Mouse (Mus musculus) limb, embryonic 13.5 days (tissue): ENCODE measurements around the gene Dlg2. TPM values are rescaled to one million over a fixed set of nuclear protein-coding genes. Genes with fewer than 3 reads are reported as not detected.

Experiments
- ATAC-seq: fragments of 200-750 bp; cut with Nextera tagmentation; 2 replicates; pipeline ENCODE4 v1.8.0; 2017; ENCODE audit warnings: low read depth, moderate number of reproducible peaks, moderate TSS enrichment; ENCODE audit not compliant: low FRiP score
- H3K27ac ChIP-seq: fragments of 300-500 bp; sonication (generic); 2 replicates; pipeline ENCODE4 v1.5.1; 2015; ENCODE audit warnings: inconsistent platforms, mild to moderate bottlenecking, moderate library complexity
- H3K27me3 ChIP-seq: fragments of 300-500 bp; sonication (generic); 2 replicates; pipeline ENCODE4 v1.6.1; 2015; ENCODE audit warnings: mild to moderate bottlenecking, inconsistent platforms
- H3K36me3 ChIP-seq: fragments of 300-500 bp; sonication (generic); 2 replicates; pipeline ENCODE4 v1.6.1; 2015; ENCODE audit warnings: inconsistent platforms, mild to moderate bottlenecking, moderate library complexity
- H3K4me1 ChIP-seq: fragments of 300-500 bp; sonication (generic); 2 replicates; pipeline ENCODE4 v1.6.1; 2015; ENCODE audit warnings: inconsistent platforms
- H3K4me2 ChIP-seq: fragments of 300-500 bp; sonication (generic); replicated peaks from 2 replicates; pipeline ENCODE4 v1.6.1; 2015; ENCODE audit warnings: inconsistent platforms, mild to moderate bottlenecking, moderate library complexity
- H3K4me3 ChIP-seq: fragments of 300-500 bp; sonication (generic); 2 replicates; pipeline ENCODE4 v1.5.1; 2015; ENCODE audit warnings: moderate library complexity, mild to moderate bottlenecking, inconsistent platforms
- H3K9ac ChIP-seq: fragments of 300-500 bp; sonication (generic); 2 replicates; pipeline ENCODE4 v1.6.1; 2015; ENCODE audit warnings: mild to moderate bottlenecking, inconsistent platforms
- H3K9me3 ChIP-seq: fragments of 300-500 bp; sonication (generic); 2 replicates; pipeline ENCODE4 v1.6.1; 2016; ENCODE audit warnings: inconsistent platforms
- WGBS: fragments of 180-500 bp; shearing (Covaris S2); methylation state at CpG from one replicate; pipeline ENCODE4 v1.1.7; 2015; 5-methylcytosine and 5-hydroxymethylcytosine counted together
- polyA plus RNA-seq: library from polyadenylated mRNA; unstranded; fragments of >200 nt; fragmentation: Nextera tagmentation; extraction: Ambion mirVana; gene quantifications from 2 replicates; pipeline ENCODE4 v1.2.1, GENCODE M21; 2015

Dlg2 gene
- polyA plus RNA-seq, 1 experiment from 2014 or later = 4.2 TPM

GRCm38 (mm10) chr7:91161643-91162175 lies 685.2 kb downstream of the Dlg2 start:
- WGBS = 81% methylated on average over 2 of the region's 2 CpGs
- H3K9me3 ChIP-seq = no peaks in the 10 kb centered on the region
- no peak overlapping the region for H3K4me2 ChIP-seq
- no peak overlapping the region for H3K9ac ChIP-seq
- no peaks in the 10 kb centered on the region for H3K4me1 ChIP-seq
- no peak overlapping the region for H3K4me3 ChIP-seq
- H3K36me3 ChIP-seq = no peaks in the 10 kb centered on the region
- no peak overlapping the region for H3K27ac ChIP-seq
- no peaks in the 10 kb centered on the region for H3K27me3 ChIP-seq
- no peak for ATAC-seq

GRCm38 (mm10) chr7:91173560-91173959 lies 697.1 kb downstream of the Dlg2 start:
- no peak for ATAC-seq
- no peak overlapping the region for H3K4me2 ChIP-seq
- WGBS = 90% methylated on average over 2 of the region's 2 CpGs

GRCm38 (mm10) chr7:91188211-91188610 lies 711.7 kb downstream of the Dlg2 start:
- Histone ChIP-seq H3K9me3 (no peaks in the 10 kb centered on the region), H3K36me3 (no peaks in the 10 kb centered on the region), H3K27me3 (no peaks in the 10 kb centered on the region), H3K4me2 (no peak overlapping the region), H3K4me1 (no peaks in the 10 kb centered on the region), H3K4me3 (no peak overlapping the region), H3K9ac (no peak overlapping the region), H3K27ac (no peak overlapping the region)
- ATAC-seq = no peak
- WGBS = 89% methylated on average over 2 of the region's 2 CpGs

More at GRCm38 (mm10) chr7:91173560-91173959, 697.1 kb downstream of the Dlg2 start:
- Histone ChIP-seq H3K27me3 (no peaks in the 10 kb centered on the region), H3K27ac (no peak overlapping the region), H3K9ac (no peak overlapping the region), H3K9me3 (no peaks in the 10 kb centered on the region), H3K4me3 (no peak overlapping the region), H3K36me3 (no peaks in the 10 kb centered on the region), H3K4me1 (no peaks in the 10 kb centered on the region)

GRCm38 (mm10) chr7:91199372-91199771 lies 722.9 kb downstream of the Dlg2 start:
- H3K9ac ChIP-seq = no peak overlapping the region
- WGBS = 71% methylated on average over 1 of the region's 1 CpGs
- no peak overlapping the region for H3K27ac ChIP-seq
- H3K36me3 ChIP-seq = no peaks in the 10 kb centered on the region
- H3K4me2 ChIP-seq = no peak overlapping the region
- no peaks in the 10 kb centered on the region for H3K9me3 ChIP-seq
- H3K4me3 ChIP-seq = no peak overlapping the region
- no peaks in the 10 kb centered on the region for H3K27me3 ChIP-seq
- ATAC-seq = peak; percentile 54; the same call in 1 of the 2 replicates
- H3K4me1 ChIP-seq = no peaks in the 10 kb centered on the region

- no peaks in the 10 kb centered on the region for H3K36me3 ChIP-seq
- no peaks in the 10 kb centered on the region for H3K9me3 ChIP-seq
- H3K27me3 ChIP-seq = peaks cover 3% of the 10 kb centered on the region
- H3K4me1 ChIP-seq = 0 out of 2 replicates have a peak, but pooled peaks cover 4% of the 10 kb centered on the region
- H3K4me3 ChIP-seq = no peak overlapping the region
- H3K9ac ChIP-seq = no peak overlapping the region
- no peak overlapping the region for H3K27ac ChIP-seq
- 59% methylated on average over 5 of the region's 5 CpGs for WGBS
- no peak for ATAC-seq
- no peak overlapping the region for H3K4me2 ChIP-seq
Measured at GRCm38 (mm10) chr7:91208083-91208852, 731.8 kb downstream of the Dlg2 start.

- peaks cover 3% of the 10 kb centered on the region for H3K27me3 ChIP-seq
- no peak for ATAC-seq
- no peak overlapping the region for H3K4me2 ChIP-seq
- H3K27ac ChIP-seq = no peak overlapping the region
- H3K9me3 ChIP-seq = no peaks in the 10 kb centered on the region
- H3K4me1 ChIP-seq = 0 out of 2 replicates have a peak, but pooled peaks cover 4% of the 10 kb centered on the region
- WGBS = 74% methylated on average over 6 of the region's 6 CpGs
- no peaks in the 10 kb centered on the region for H3K36me3 ChIP-seq
- no peak overlapping the region for H3K9ac ChIP-seq
- no peak overlapping the region for H3K4me3 ChIP-seq
Measured at GRCm38 (mm10) chr7:91208973-91209372, 732.5 kb downstream of the Dlg2 start.

GRCm38 (mm10) chr7:91212236-91212635 lies 735.8 kb downstream of the Dlg2 start:
- H3K4me1 ChIP-seq = 0 out of 2 replicates have a peak, but pooled peaks cover 4% of the 10 kb centered on the region
- H3K27me3 ChIP-seq = peaks cover 6% of the 10 kb centered on the region
- H3K4me2 ChIP-seq = no peak overlapping the region
- H3K9me3 ChIP-seq = no peaks in the 10 kb centered on the region
- H3K9ac ChIP-seq = no peak overlapping the region
- no peak overlapping the region for H3K4me3 ChIP-seq
- no peak for ATAC-seq
- H3K27ac ChIP-seq = no peak overlapping the region
- no peaks in the 10 kb centered on the region for H3K36me3 ChIP-seq
- 79% methylated on average over 1 of the region's 1 CpGs for WGBS

- no peak overlapping the region for H3K4me2 ChIP-seq
- H3K9me3 ChIP-seq = no peaks in the 10 kb centered on the region
- no peaks in the 10 kb centered on the region for H3K36me3 ChIP-seq
- H3K4me1 ChIP-seq = no peaks in the 10 kb centered on the region
- WGBS = 70% methylated on average over 1 of the region's 1 CpGs
- no peak overlapping the region for H3K4me3 ChIP-seq
- H3K9ac ChIP-seq = no peak overlapping the region
- no peak for ATAC-seq
- no peak overlapping the region for H3K27ac ChIP-seq
- peaks cover 22% of the 10 kb centered on the region for H3K27me3 ChIP-seq
Measured at GRCm38 (mm10) chr7:91214921-91215320, 738.4 kb downstream of the Dlg2 start.

GRCm38 (mm10) chr7:91218321-91218987 lies 742.0 kb downstream of the Dlg2 start:
- H3K36me3 ChIP-seq = no peaks in the 10 kb centered on the region
- 55% methylated on average over 7 of the region's 7 CpGs for WGBS

GRCm38 (mm10) chr7:91226442-91226841 lies 750.0 kb downstream of the Dlg2 start:
- H3K27me3 ChIP-seq = peaks cover 3% of the 10 kb centered on the region; the same call in 1 of the 2 replicates
- no peak overlapping the region for H3K27ac ChIP-seq
- no peak overlapping the region for H3K4me2 ChIP-seq
- no peak for ATAC-seq
- H3K9me3 ChIP-seq = no peaks in the 10 kb centered on the region
- H3K4me1 ChIP-seq = no peaks in the 10 kb centered on the region
- WGBS = under 1% methylated on average over 5 of the region's 5 CpGs
- H3K9ac ChIP-seq = no peak overlapping the region
- H3K36me3 ChIP-seq = no peaks in the 10 kb centered on the region
- H3K4me3 ChIP-seq = no peak overlapping the region

More at GRCm38 (mm10) chr7:91218321-91218987, 742.0 kb downstream of the Dlg2 start:
- H3K27me3 ChIP-seq = peaks cover 31% of the 10 kb centered on the region
- H3K27ac ChIP-seq = no peak overlapping the region
- H3K9me3 ChIP-seq = no peaks in the 10 kb centered on the region
- no peak overlapping the region for H3K4me3 ChIP-seq
- H3K9ac ChIP-seq = no peak overlapping the region
- H3K4me1 ChIP-seq = no peaks in the 10 kb centered on the region
- H3K4me2 ChIP-seq = no peak overlapping the region
- ATAC-seq = no peak

- Histone ChIP-seq H3K27me3 (no peaks in the 10 kb centered on the region), H3K4me2 (no peak overlapping the region), H3K36me3 (no peaks in the 10 kb centered on the region), H3K4me1 (no peaks in the 10 kb centered on the region), H3K4me3 (no peak overlapping the region), H3K9me3 (no peaks in the 10 kb centered on the region), H3K27ac (no peak overlapping the region), H3K9ac (no peak overlapping the region)
- WGBS = 73% methylated on average over 4 of the region's 4 CpGs
- no peak for ATAC-seq
Measured at GRCm38 (mm10) chr7:91241718-91242117, 765.2 kb downstream of the Dlg2 start.

GRCm38 (mm10) chr7:91261672-91262030 lies 785.2 kb downstream of the Dlg2 start:
- 0% methylated on average over 5 of the region's 5 CpGs for WGBS
- Histone ChIP-seq H3K4me2 (peak overlapping the region; percentile 67), H3K36me3 (no peaks in the 10 kb centered on the region), H3K27ac (no peak overlapping the region), H3K9me3 (no peaks in the 10 kb centered on the region), H3K27me3 (peaks cover 30% of the 10 kb centered on the region), H3K4me1 (peaks cover 17% of the 10 kb centered on the region; the same call in 1 of the 2 replicates), H3K4me3 (peak overlapping the region; percentile 40), H3K9ac (no peak overlapping the region)
- ATAC-seq = no peak
